Mouse (Mus musculus): ENCODE measurements around the gene Ucn2. TPM values are rescaled to one million over a fixed set of nuclear protein-coding genes. Genes with fewer than 3 reads are reported as not detected.

Ucn2 gene
- not detected in 2 replicates for total RNA-seq (2017)

DNA sequence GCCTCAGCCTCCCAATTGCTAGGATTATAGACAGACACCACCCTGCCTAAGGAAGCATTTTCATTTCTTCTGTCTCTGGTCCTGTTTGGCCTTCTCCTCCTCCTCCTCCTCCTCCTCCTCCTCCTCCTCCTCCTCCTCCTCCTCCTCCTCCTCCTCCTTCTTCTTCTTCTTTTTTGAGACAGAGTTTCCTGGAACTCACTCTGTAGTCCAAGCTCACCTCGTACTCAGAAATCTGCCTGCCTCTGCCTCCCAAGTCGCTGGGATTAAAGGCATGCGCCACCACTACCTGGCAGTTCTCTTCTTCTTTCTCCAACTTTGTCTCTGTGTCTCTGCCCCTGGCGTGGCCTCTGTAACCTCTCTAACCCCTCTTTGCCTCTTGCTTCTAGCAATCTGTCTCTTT is at the start of gene Ucn2:
Gene Ucn2, plus strand, starts transcription at position 301 of the 400 bp plus-strand sequence.
- ATAC-seq (replicated peaks; ENCODE audit: low read depth, poor library complexity, severe bottlenecking) = no peak

DNA sequence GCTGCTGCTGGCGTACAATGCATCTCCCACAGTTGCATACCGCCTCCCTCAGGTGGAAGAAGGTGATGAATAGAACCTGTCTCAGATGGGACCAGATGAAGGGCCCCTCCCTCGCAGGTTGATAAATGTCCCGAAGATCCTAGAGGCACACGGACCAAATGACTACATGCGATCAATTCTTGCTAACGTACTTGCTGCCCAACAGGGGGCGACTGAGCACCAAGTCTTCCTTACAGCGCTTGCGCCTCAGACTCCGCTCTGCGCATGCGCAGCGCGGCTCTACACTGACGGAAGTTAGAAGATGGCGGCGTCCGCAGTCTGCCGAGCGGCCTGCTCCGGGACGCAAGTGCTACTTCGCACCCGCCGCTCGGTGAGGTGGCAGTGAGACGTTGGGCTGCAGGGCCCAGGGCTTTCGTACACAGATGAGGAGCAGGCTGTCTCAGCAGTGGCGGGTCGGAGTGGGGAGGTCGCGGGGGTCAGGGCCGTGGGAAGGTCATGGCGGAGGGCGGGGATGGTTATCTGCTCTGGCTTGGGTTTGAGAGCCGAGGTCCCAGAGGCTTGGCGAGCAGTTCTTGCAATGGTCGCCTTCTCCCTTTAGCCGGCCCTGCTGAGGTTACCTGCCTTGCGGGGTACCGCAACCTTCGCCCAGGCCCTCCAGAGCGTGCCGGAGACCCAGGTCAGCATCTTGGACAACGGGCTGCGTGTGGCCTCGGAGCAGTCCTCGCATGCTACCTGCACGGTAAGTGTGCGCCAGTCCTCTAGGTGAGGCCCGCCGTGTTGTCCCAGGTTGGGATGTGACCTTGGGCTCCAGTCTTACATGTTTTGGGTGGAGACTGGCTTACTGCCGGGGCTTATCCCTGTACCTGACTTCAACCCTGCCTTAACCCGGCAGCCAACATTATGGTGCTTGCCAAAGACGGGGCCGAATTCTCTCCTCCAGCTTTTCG is 49.1 kb upstream of the Ucn2 start, which contains the start of gene Uqcrc1:
Gene Uqcrc1, plus strand, starts transcription at position 216 of the 947 bp plus-strand sequence.
- ATAC-seq (replicated peaks; ENCODE audit: low read depth, poor library complexity, severe bottlenecking) = peak; percentile 97

DNA sequence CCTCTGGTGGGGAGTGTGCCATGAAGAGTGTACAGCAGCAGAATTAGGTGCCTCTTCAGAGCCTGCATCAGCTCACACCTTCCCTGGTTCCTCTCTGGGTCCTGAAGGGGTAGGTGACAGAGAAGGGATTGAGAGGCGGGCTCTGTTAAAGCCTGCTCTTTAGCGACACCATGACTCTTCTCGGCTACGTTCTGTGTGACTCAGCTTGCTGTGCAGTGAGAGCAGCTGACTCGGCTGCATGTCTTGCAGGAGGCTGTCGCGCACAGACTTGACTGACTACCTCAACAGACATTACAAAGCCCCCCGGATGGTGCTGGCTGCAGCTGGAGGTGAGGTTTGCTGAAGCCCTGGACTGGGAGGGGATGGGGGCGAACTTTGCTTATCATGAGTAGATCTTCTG is 40.7 kb upstream of the Ucn2 start:
- no peak for ATAC-seq (replicated peaks; ENCODE audit: low read depth, poor library complexity, severe bottlenecking)

DNA sequence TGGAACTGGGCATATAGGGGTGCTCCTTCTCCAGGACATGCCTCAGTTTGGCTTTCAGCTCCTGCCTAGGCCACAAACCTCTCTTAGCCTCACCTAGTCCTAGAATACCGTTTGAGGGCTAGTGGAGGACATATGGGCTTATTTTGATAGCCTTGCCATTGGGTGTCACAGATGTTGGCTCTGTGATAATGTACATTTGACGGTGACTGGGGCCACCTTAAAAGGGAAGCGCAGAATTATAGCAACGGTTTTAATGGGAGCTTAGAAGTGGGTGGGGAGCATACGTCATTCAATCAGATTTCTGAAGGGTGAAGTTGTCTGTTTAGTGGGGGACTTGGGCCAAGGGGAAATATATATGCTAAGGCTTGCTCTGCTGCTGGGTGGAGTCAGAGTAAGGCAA is 40.2 kb upstream of the Ucn2 start:
- no peak for ATAC-seq (replicated peaks; ENCODE audit: low read depth, poor library complexity, severe bottlenecking)

DNA sequence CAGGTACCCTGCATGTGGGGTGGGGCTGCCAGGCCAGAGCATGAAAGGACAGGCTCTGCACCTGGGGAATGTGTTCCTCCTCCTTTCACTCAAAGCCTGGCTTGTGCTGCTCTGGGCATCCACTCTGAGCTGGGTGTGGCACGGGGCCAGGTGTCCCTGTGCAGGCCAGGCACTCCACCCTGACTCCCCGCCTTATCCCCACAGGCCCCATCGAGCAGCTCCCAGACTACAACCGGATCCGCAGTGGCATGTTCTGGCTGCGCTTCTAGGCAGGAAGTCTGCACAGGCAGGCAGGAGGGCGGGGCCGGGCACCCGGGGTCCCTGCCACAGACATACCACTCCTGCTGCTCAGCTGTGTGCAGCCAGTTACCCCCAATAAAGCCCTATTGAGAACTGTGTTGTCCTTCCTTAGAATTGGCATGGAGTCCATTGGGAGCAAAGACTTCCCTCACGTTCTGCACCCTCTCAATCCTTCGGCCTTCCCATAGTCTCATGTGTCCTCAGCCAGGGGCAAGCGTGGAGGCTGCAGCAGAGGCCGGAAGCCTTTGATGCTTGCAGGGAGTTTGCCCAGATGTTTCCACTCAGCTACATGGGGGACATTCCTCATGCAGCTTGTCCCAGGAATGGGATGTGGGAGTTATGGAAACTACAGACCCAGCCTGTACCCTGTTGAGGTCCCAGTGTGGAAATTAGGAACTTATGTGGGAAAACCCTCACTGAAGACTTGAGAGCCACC is 36.4 kb upstream of the Ucn2 start:
- no peak for ATAC-seq (replicated peaks; ENCODE audit: low read depth, poor library complexity, severe bottlenecking)

DNA sequence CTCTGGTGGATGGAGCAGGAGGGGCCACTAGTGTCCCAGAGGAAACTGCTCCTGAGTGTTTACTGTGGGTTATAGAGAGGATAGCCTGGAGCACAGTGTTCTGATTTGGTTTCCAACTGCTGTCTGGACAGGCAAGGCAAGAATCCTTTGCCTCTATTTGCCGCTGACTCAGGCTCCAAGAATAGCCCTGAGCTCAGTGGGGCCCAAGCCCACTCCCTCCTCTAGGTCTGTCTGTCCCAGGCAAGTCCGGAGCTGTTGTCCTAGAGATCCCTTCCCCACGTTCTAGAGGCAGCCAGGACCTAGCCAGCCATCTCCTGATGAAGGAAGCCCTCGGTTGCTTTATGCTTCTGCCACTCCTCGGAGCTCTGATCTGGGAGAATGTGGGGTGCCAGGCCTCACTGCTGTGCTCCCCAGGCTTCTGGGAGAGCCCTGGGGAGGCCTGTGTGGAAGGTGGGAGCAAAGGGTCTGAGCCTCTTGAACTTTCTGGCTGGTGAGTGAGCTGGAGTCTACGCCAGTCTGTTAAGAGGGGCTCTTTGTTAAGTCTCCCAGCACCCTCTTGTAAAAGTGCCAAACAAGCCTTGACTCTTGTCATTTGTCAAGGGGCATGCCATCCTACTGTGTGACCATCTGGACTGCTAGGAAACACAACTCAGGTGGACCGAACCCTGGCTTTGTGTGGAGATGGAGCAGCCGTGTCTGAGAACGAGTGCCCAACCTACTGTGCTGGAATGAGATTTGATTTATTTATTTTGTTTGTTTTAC is 35.7 kb upstream of the Ucn2 start:
- ATAC-seq (replicated peaks; ENCODE audit: low read depth, poor library complexity, severe bottlenecking) = no peak

DNA sequence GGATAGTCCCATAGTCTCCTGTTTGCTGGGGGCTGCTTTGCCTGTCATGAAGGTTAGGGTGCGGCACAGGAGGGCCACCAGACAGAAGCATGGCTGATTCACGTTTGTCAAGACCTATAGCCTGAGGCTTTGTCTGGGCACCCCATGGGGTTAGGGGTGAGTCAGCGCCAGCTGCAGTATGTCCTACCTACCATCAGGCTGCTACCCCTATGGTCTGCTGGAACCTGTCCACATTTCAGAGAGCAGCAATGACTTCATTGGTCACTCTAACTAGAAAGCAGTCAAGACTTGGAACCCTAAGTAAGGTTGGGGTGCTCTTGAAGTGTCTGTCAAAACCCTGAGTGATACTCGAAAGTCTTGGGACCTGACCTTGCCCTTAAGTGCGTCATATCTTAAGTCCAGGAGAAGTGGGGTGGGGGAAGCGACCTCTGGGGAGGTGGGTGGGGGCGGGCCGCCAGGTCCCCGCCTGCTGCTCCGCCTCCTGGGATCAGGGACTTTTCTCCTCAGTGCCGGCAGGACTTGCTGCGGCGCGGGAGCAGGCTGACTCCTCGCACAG is 32.7 kb upstream of the Ucn2 start, which contains the start of gene Col7a1:
Gene Col7a1, plus strand, starts transcription at position 506 of the 556 bp plus-strand sequence.
- ATAC-seq (replicated peaks; ENCODE audit: low read depth, poor library complexity, severe bottlenecking) = no peak

DNA sequence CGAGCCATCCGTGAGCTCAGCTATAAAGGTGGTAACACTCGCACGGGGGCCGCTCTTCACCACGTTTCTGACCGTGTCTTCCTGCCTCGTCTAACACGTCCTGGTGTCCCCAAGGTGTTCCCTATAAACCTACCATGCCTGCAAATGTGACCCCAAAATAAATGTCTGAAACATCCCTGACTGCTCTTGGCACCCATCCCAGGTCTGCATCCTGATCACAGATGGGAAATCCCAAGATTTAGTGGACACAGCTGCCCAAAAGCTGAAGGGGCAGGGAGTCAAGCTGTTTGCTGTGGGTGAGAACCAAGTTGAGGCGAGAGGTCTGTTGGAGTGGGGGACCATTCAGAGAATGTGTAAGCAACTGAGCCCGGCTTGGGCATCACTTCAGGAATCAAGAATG is 30.6 kb upstream of the Ucn2 start:
- no peak for ATAC-seq (replicated peaks; ENCODE audit: low read depth, poor library complexity, severe bottlenecking)

DNA sequence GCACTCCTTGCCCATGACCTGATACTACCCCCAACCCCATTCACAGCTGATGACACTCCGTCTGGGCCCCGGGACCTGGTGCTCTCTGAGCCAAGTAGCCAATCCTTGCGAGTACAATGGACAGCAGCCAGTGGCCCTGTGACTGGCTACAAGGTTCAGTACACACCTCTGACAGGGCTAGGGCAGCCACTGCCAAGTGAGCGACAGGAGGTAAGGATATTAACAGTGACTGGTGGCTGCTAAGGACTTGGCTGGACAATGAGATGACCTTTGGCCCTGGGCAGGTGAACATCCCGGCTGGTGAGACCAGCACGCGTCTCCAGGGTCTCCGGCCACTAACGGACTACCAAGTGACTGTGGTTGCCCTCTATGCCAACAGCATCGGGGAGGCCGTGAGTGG is 30.0 kb upstream of the Ucn2 start:
- no peak for ATAC-seq (replicated peaks; ENCODE audit: low read depth, poor library complexity, severe bottlenecking)

DNA sequence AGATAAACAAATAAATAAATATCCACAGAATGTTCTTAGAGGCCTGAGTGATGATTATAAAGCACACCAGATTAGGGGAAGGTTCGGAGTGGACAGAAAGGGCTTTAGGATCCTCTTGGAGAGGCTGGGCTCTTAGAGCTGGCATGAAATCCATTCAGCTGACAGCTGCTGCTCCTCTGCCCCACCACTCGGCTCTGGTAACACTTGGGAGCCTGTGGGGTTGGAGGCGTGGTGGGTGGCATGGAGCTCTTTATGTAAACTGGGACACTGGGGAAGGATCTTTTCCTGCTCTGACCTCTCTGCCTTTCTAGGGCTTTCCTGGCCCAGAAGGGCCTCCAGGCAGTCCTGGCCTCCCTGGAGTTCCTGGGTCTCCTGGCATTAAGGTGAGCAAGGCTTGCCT is 22.2 kb upstream of the Ucn2 start:
- ATAC-seq (replicated peaks; ENCODE audit: low read depth, poor library complexity, severe bottlenecking) = no peak

DNA sequence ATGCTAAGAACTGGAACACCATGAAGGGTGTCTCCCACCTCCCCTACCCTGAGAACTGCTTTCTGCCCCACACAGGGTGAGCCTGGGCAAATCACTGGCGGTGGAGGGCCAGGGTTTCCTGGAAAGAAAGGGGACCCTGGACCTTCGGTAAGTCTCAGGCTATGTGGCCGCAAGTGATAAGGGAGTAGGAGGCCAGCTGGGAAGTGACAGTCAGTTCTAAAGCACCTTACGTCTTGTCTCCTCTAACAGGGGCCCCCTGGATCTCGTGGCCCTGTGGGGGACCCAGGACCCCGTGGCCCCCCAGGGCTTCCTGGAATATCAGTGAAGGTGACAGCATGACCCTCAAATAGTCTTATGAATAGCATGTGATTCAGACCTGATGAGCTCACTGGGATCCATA is 21.5 kb upstream of the Ucn2 start:
- no peak for ATAC-seq (replicated peaks; ENCODE audit: low read depth, poor library complexity, severe bottlenecking)

DNA sequence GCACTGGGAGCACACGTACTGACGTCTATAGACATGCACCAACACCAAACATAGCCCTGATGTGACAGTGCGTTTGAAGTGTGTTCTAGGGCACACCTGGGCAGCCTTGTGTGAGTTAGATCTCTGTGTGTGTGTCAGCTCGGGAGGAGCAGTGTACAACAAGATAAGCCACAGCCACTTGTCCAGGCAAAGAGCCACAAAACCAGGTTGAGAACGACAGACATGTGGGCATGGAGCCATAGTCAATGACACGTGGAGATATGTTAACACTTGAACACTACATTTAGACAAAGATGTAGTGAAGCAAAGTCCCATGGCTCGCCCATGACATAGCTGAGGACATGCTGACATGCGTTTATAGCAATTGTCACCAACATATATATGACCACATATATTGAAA is 15.2 kb upstream of the Ucn2 start:
- ATAC-seq (replicated peaks; ENCODE audit: low read depth, poor library complexity, severe bottlenecking) = no peak

DNA sequence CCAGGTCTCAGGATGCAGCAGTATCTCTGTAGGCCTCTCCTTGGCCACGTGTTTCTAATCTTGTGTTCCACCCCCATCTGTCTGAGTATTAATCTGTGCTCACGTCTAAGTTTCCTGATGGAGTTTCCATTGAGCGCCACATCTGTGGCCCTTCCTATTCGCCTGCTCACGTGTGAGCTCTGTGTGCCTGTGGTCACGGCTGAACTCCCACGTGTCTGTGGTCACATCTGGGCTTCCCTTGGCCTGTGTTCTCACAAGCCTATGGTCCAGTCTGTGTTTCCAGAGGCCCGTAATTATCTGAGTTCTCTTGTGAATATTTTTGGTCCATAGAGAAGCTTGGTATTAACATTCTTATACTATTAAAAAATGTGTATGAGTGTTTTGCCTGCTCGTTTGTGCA is 9.3 kb upstream of the Ucn2 start:
- no peak for ATAC-seq (replicated peaks; ENCODE audit: low read depth, poor library complexity, severe bottlenecking)

DNA sequence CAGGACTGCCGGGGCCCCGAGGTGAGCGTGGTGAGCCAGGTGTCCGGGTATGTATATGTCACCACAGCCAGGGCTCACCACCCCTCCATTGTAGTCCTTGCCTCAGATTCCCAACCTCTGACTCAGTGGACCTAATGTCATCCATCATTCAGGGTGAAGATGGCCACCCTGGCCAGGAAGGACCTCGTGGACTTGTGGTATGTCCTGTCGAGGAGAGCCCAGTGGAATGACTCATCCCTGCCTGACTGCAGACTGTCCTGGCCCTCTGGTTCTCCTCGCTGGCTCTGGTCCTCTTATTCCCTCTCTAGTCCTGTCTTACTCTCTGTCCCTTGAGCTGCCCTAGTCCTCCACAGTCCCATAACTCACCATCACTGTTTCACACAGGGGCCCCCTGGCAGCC is 7.8 kb upstream of the Ucn2 start:
- ATAC-seq (replicated peaks; ENCODE audit: low read depth, poor library complexity, severe bottlenecking) = no peak

DNA sequence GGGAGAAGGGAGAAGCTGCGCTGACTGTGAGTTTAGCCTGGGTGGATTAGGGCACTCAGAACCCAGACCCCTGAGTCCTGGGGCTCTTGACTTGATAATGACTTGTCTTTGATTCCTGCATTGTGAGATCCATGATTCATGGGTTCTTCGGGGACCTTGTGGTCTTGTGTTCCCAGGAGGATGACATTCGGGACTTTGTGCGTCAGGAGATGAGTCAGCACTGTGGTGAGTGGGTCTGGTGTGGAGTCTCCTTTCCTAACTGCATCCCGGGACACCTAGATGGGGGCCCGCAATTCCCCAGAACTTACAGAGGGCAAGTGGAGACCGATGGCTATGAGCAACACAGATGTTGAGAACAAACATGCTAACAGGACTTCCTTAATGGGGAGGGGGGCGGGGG is 3.3 kb upstream of the Ucn2 start:
- no peak for ATAC-seq (replicated peaks; ENCODE audit: low read depth, poor library complexity, severe bottlenecking)

DNA sequence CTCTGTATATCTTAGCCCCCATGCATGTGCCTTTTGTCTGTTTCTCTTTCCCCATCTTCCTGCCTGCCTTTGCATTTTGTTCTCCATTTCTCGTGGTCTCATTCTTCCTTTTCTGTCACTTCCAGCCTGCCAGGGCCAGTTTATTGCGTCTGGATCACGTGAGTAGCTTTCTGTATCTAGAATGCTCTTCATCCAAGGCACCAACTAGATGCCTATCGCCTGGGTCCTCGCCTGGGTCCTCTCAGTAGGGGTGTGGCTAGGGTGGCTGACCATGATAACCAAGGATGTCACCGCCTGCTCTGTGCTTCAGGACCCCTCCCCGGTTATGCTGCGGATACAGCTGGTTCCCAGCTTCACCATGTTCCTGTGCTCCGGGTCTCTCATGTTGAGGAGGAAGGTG is 2.6 kb upstream of the Ucn2 start:
- ATAC-seq (replicated peaks; ENCODE audit: low read depth, poor library complexity, severe bottlenecking) = no peak

DNA sequence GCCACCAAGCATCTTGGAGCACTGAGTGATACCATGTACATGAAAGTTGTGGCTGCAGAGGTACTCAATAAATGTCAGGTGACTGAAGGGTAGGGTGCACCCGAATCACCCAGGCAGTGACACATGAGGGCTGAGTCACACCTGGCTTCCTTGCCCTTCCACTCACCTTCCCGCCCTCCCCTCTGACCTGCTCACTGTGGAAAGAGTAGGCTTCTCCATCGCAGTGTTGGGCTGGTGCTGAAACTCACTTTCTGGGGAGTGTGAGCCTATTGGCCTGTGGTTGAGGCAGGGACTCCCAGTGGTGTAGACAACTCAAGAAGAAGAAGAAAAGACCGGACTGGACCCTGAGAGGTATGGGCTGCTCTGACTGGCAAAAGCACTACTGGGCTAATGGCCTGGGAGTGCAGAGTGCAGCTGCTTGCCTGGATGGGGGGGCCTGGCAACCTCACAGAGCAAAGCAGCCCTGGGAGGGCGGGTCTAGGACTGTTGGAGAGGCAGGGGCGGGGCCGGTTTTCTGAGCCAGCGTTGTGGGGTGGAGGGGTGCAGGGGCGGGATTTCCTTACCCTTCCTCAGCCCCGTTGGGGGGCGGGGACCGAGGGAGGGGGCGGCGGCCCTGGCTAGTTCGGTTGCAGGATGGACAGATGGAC is 2.0 kb downstream of the Ucn2 start:
- no peak for ATAC-seq (replicated peaks; ENCODE audit: low read depth, poor library complexity, severe bottlenecking)

DNA sequence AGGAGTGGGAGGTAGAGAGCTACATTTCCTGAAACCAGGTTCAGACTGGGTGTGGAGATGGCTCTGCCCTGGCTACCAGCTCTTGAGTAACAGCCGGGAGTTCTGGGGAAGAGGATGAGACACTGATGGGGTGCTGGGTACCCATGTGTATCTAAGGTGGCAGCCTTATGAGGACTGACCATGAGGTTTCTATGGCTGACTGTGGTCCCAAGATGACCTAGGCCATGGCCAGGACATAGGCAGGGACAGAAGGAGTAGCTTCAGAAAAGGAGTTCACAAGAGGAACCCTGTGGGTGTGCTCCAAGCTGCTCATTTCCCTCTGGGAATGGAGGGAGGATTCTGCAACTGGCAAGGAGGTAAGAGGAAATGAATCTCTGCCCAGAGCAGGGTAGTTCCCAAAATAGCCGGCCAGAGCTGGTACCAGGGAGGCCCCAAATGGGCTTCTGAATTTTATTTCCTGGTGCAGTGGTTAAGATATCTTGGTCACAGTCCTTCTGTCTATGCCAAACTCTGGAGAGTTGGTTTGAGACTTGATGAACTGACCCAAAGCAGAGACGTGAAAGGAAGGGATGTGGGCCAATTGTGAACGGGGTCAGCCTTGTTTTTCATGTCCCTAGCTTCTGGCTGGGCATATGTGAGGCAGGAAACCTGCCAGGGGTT is 4.1 kb downstream of the Ucn2 start:
- ATAC-seq (replicated peaks; ENCODE audit: low read depth, poor library complexity, severe bottlenecking) = no peak

DNA sequence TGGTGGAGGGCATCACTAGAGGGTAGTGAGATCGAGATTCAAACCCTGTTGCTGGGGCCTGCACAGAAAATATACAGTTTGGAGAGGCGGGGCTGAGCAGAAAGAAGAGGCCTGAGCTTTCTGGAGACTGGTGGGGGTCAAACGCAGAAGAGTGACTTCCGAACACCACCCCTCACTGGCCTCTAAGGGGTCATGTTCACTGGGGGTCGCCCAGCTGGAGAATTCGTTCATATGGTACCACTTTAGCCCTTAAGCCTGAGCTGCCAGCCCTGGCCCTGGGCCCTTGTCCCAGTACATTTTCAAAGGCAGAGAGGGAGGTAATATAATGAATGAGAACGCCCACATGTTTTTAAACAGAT is 4.6 kb downstream of the Ucn2 start:
- ATAC-seq (replicated peaks; ENCODE audit: low read depth, poor library complexity, severe bottlenecking) = no peak
